Mouse (Mus musculus) kidney, embryonic 14.5 days (tissue): ENCODE data around the gene Gulp1. TPM values are rescaled to one million over a fixed set of nuclear protein-coding genes. Genes with fewer than 3 reads are reported as not detected.

Experiments
- ATAC-seq: fragments of 200-750 bp; cut with Nextera tagmentation; 2 replicates; pipeline ENCODE4 v1.8.0; 2017; ENCODE audit warnings: moderate number of reproducible peaks, mild to moderate bottlenecking, moderate TSS enrichment, moderate library complexity; ENCODE audit not compliant: low FRiP score, low TSS enrichment
- H3K27ac ChIP-seq: fragments of 300-500 bp; sonication (generic); 2 replicates; pipeline ENCODE4 v1.5.1; 2014; ENCODE audit warnings: low read depth, mild to moderate bottlenecking, low read length, moderate library complexity, mixed read lengths
- H3K27me3 ChIP-seq: fragments of 300-500 bp; sonication (generic); 2 replicates; pipeline ENCODE4 v1.6.1; 2014; ENCODE audit warnings: mild to moderate bottlenecking, low read length; ENCODE audit not compliant: control insufficient read depth, insufficient read depth
- H3K36me3 ChIP-seq: fragments of 300-500 bp; sonication (generic); 2 replicates; pipeline ENCODE4 v1.6.1; 2014; ENCODE audit warnings: low read length, mixed read lengths; ENCODE audit not compliant: control insufficient read depth, insufficient read depth
- H3K4me1 ChIP-seq: fragments of 300-500 bp; sonication (generic); 2 replicates; pipeline ENCODE4 v1.6.1; 2014; ENCODE audit warnings: low read length, mixed read lengths; ENCODE audit not compliant: control insufficient read depth, insufficient read depth
- H3K4me2 ChIP-seq: fragments of 300-500 bp; sonication (generic); replicated peaks from 2 replicates; pipeline ENCODE4 v1.6.1; 2014; ENCODE audit warnings: low read depth, mild to moderate bottlenecking, low read length
- H3K4me3 ChIP-seq: fragments of 300-500 bp; sonication (generic); 2 replicates; pipeline ENCODE4 v1.5.1; 2014; ENCODE audit warnings: mild to moderate bottlenecking, low read length
- H3K9ac ChIP-seq: fragments of 300-500 bp; sonication (generic); 2 replicates; pipeline ENCODE4 v1.6.1; 2014; ENCODE audit warnings: low read depth, mild to moderate bottlenecking, low read length, moderate library complexity
- H3K9me3 ChIP-seq: fragments of 300-500 bp; sonication (generic); 2 replicates; pipeline ENCODE4 v1.6.1; 2016; ENCODE audit warnings: low read length; ENCODE audit not compliant: control insufficient read depth
- WGBS: fragments of 180-500 bp; shearing (Covaris S2); extraction: QIAGEN DNeasy Blood & Tissue Kit; methylation state at CpG from one replicate; pipeline ENCODE4 v1.1.7; 2014; 5-methylcytosine and 5-hydroxymethylcytosine counted together
- polyA plus RNA-seq: library from polyadenylated mRNA; unstranded; fragments of >200 nt; fragmentation: Nextera tagmentation; extraction: Ambion mirVana; gene quantifications from 2 replicates; pipeline ENCODE4 v1.2.1, GENCODE M21; 2014

Gulp1 gene
- polyA plus RNA-seq, 1 experiment from 2014 or later = 23.6 TPM

DNA sequence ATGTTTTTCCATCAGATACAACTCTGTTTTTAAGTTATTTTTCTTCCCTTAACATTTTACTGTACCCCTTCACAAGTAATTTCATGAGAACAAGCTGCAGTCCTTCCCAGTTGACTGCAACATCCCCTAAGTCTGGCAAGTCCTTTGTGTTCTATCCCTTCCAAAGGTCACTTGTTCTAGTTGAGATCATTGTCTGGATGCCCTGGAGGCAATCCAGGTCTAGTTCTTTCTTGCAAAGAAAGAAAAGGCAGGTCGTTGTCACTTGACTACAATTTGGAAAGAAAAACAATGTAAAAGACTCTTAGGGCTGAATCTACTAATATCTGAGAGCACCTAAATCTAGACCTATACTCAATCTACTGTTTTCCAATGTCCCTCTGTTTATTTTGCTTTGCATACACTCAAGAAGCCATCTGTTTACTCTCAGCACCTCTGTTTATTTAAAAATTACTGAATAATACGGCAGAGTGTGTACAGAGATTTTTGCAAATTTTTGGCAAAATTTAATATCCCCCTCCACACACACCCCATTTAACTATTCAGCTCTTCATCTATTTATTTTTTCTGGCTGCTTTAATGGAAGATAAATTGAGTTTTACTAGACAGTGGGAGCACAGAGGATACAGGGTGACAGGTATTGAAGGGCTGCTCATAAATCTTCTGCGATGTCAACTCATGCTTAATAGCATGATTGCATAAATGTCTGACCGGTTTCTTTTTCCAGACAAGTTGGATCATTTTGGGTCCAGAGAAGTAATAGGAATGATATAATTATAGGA lies 252.5 kb downstream of the Gulp1 start:
- Histone ChIP-seq H3K36me3 (no peaks in the 10 kb centered on the region), H3K27ac (no peak overlapping the region), H3K4me1 (no peaks in the 10 kb centered on the region), H3K4me2 (no peak overlapping the region), H3K9ac (no peak overlapping the region), H3K9me3 (no peaks in the 10 kb centered on the region), H3K27me3 (no peaks in the 10 kb centered on the region), H3K4me3 (no peak overlapping the region)
- 73% methylated on average over 4 of the region's 4 CpGs for WGBS
- ATAC-seq = no peak

DNA sequence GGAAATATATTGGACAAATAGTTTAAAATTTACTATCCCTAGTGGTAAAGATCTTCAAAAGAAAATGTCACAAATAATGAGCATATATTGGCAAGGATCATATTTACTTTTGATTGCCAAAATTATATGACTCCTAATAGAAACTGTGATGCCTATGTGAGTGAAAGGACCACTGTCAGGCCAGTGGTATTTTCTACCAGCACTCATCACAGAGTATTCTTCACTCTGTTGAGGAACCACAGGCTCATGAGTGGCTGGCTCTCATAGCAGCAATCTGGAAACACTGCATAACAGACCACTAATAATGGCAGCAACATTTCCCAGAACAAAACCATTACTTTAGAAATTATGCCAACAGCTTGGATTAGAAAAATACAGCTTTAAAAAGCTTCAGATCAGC lies 255.1 kb downstream of the Gulp1 start:
- no peak for ATAC-seq

DNA sequence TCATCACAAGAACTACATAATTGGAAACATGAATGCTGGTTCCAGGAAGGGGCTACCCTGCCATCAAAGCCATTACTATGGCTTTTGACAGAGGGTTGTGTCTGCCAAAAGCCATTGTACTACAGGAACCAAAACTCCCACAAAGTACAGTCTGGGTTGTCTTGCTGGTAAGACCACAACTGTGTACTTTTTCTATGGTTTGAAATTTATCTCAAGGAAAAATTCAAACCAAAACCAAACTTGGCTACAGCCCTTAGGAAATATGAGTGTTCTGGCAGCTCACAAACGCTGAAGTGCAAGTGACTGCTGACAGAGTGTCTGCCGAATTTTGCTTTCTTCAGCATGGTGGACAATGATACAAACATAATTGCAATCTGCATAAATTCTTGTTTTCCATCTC lies 259.0 kb downstream of the Gulp1 start:
- Histone ChIP-seq H3K9me3 (no peaks in the 10 kb centered on the region), H3K27me3 (no peaks in the 10 kb centered on the region), H3K27ac (no peak overlapping the region), H3K4me2 (no peak overlapping the region), H3K9ac (no peak overlapping the region), H3K4me1 (no peaks in the 10 kb centered on the region), H3K36me3 (no peaks in the 10 kb centered on the region), H3K4me3 (no peak overlapping the region)
- no peak for ATAC-seq
- WGBS = 84% methylated on average over 2 of the region's 2 CpGs

More for the DNA sequence above, 255.1 kb downstream of the Gulp1 start:
- no peak overlapping the region for H3K4me3 ChIP-seq
- H3K9me3 ChIP-seq = no peaks in the 10 kb centered on the region
- H3K9ac ChIP-seq = no peak overlapping the region
- no peak overlapping the region for H3K27ac ChIP-seq
- no peaks in the 10 kb centered on the region for H3K27me3 ChIP-seq
- H3K36me3 ChIP-seq = no peaks in the 10 kb centered on the region
- no peaks in the 10 kb centered on the region for H3K4me1 ChIP-seq
- H3K4me2 ChIP-seq = no peak overlapping the region

DNA sequence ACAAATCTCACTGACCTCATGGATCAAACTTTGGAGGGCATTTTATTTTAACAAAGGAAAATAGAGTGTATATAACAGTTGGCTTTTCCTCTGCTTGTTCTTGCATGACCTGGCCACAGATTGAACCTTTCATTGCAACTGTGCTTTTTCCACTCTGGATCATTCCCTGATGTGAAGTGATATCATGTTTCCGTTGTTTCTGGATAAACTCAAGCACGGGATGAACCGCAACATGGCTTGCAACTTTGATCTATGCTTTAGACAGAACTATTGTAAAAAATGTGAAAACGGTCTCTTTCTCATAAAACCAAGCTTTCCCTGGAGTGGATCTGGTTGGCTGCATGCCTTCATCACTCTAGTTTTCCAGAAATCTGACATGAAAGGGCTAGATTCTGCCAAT lies 282.6 kb downstream of the Gulp1 start:
- Histone ChIP-seq H3K4me3 (no peak overlapping the region), H3K9me3 (no peaks in the 10 kb centered on the region), H3K4me1 (no peaks in the 10 kb centered on the region), H3K27me3 (no peaks in the 10 kb centered on the region), H3K9ac (no peak overlapping the region), H3K36me3 (no peaks in the 10 kb centered on the region), H3K27ac (no peak overlapping the region), H3K4me2 (no peak overlapping the region)
- WGBS = 57% methylated on average over 4 of the region's 4 CpGs
- no peak for ATAC-seq
